Mouse (Mus musculus) heart, embryonic 11.5 days (tissue): Measurements from ENCODE around the gene Fam234a. TPM values are rescaled to one million over a fixed set of nuclear protein-coding genes. Genes with fewer than 3 reads are reported as not detected.

ENCODE experiments used
- ATAC-seq: fragments of 200-750 bp; cut with Nextera tagmentation; replicated peaks from 2 replicates; pipeline ENCODE4 v1.8.0; 2017; ENCODE audit warnings: moderate library complexity; ENCODE audit not compliant: insufficient number of reproducible peaks, low FRiP score, low TSS enrichment
- H3K27ac ChIP-seq: fragments of 300-500 bp; sonication (generic); 2 replicates; pipeline ENCODE4 v1.5.1; 2014; ENCODE audit warnings: mild to moderate bottlenecking, low read depth, low read length
- H3K27me3 ChIP-seq: fragments of 300-500 bp; sonication (generic); 2 replicates; pipeline ENCODE4 v1.6.1; 2014; ENCODE audit warnings: mild to moderate bottlenecking, low read length, mixed read lengths; ENCODE audit not compliant: control insufficient read depth, insufficient read depth
- H3K36me3 ChIP-seq: fragments of 300-500 bp; sonication (generic); 2 replicates; pipeline ENCODE4 v1.6.1; 2014; ENCODE audit warnings: mild to moderate bottlenecking, low read length, moderate library complexity, mixed read lengths; ENCODE audit not compliant: control insufficient read depth, insufficient read depth
- H3K4me1 ChIP-seq: fragments of 300-500 bp; sonication (generic); 2 replicates; pipeline ENCODE4 v1.6.1; 2014; ENCODE audit warnings: low read length; ENCODE audit not compliant: control insufficient read depth, insufficient read depth
- H3K4me2 ChIP-seq: fragments of 300-500 bp; sonication (generic); 2 replicates; pipeline ENCODE4 v1.6.1; 2014; ENCODE audit warnings: mild to moderate bottlenecking, moderate library complexity
- H3K4me3 ChIP-seq: fragments of 300-500 bp; sonication (generic); 2 replicates; pipeline ENCODE4 v1.5.1; 2014; ENCODE audit warnings: low read depth, low read length
- H3K9ac ChIP-seq: fragments of 300-500 bp; sonication (generic); 2 replicates; pipeline ENCODE4 v1.6.1; 2014; ENCODE audit warnings: mild to moderate bottlenecking, low read depth, low read length, moderate library complexity
- H3K9me3 ChIP-seq: fragments of 300-500 bp; sonication (generic); replicated peaks from 2 replicates; pipeline ENCODE4 v1.6.1; 2016; ENCODE audit warnings: low read length; ENCODE audit not compliant: control insufficient read depth
- WGBS: fragments of 180-500 bp; shearing (Covaris S2); extraction: QIAGEN DNeasy Blood & Tissue Kit; methylation state at CpG from one replicate; pipeline ENCODE4 v1.1.7; 2014; ENCODE audit not compliant: insufficient replicate concordance; 5-methylcytosine and 5-hydroxymethylcytosine counted together
- polyA plus RNA-seq: library from polyadenylated mRNA; unstranded; fragments of >200 nt; fragmentation: Nextera tagmentation; extraction: Ambion mirVana; gene quantifications from 2 replicates; pipeline ENCODE4 v1.2.1, GENCODE M21; 2014

Gene Fam234a
- polyA plus RNA-seq, 1 experiment from 2014 or later = 34.4 TPM

DNA sequence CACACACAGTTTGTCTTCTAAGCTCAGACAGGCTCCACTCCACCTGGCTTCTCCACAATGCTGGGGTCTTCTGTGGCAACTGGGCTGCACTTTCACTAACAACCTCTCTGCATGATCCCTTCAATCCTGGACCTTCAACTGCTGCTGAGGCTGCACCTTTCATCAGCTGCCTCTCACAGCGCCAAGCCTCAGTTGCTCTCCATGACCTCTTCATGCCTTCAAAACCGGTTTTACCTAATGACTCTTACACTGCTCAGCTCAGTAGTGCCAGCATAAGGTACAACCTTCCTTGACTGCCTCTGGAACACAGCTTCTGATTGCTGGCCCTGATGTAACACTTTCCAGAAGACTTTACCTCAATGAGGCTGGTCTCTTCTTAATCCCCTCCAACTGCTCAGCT is 22.5 kb downstream of the Fam234a start:
- no peak overlapping the region for H3K27ac ChIP-seq
- 63% methylated on average over 2 of the region's 2 CpGs for WGBS
- 0 out of 2 replicates have a peak overlapping the region, but pooled peaks have one; percentile 7 for H3K9ac ChIP-seq
- ATAC-seq = no peak
- no peaks in the 10 kb centered on the region for H3K4me1 ChIP-seq
- no peak overlapping the region for H3K4me2 ChIP-seq
- H3K9me3 ChIP-seq = no peaks in the 10 kb centered on the region
- no peaks in the 10 kb centered on the region for H3K36me3 ChIP-seq
- H3K4me3 ChIP-seq = no peak overlapping the region
- no peaks in the 10 kb centered on the region for H3K27me3 ChIP-seq

GRCm38 (mm10) chr17:26212681-26213080 is 31.4 kb downstream of the Fam234a start:
- 82% methylated on average over 11 of the region's 11 CpGs for WGBS
- no peak for ATAC-seq
- Histone ChIP-seq H3K9me3 (no peaks in the 10 kb centered on the region), H3K4me1 (no peaks in the 10 kb centered on the region), H3K36me3 (no peaks in the 10 kb centered on the region), H3K27ac (no peak overlapping the region), H3K4me2 (no peak overlapping the region), H3K9ac (no peak overlapping the region), H3K4me3 (no peak overlapping the region), H3K27me3 (no peaks in the 10 kb centered on the region)

GRCm38 (mm10) chr17:26212241-26212640 is 31.8 kb downstream of the Fam234a start:
- Histone ChIP-seq H3K4me3 (no peak overlapping the region), H3K9ac (no peak overlapping the region), H3K9me3 (no peaks in the 10 kb centered on the region), H3K36me3 (no peaks in the 10 kb centered on the region), H3K4me1 (no peaks in the 10 kb centered on the region), H3K27me3 (no peaks in the 10 kb centered on the region), H3K4me2 (no peak overlapping the region), H3K27ac (no peak overlapping the region)
- WGBS = 82% methylated on average over 7 of the region's 7 CpGs
- ATAC-seq = no peak

DNA sequence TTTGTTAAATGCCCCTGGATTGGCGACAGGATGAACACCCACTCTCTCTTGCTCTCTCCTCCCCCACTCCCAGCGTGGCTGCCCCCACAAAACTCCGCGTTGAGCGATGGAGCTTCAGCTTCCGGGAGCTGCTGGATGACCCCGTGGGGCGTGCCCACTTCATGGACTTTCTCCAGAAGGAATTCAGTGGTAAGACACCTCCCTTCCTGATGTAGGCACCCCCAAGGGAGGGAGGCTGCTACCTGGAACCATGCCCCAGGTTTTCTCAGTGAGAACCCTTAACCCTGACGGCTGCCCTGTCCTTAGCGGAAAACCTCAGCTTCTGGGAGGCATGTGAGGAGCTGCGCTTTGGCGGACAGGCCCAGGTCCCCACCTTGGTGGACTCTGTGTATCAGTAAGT is 36.4 kb downstream of the Fam234a start, which contains the start of gene Arhgdig:
Gene Arhgdig, minus strand, starts transcription at position 101 of the 400 bp plus-strand sequence.
- no peak within 1 kb of the TSS for H3K4me2 ChIP-seq
- H3K27ac ChIP-seq = no peak within 1 kb of the TSS
- no peak within 1 kb of the TSS for H3K4me3 ChIP-seq
- H3K9me3 ChIP-seq = no peaks in the 10 kb centered on the region
- WGBS = 84% methylated on average over 12 of the region's 12 CpGs
- H3K4me1 ChIP-seq = peaks cover 6% of the 10 kb centered on the region
- H3K9ac ChIP-seq = no peak within 1 kb of the TSS
- no peak for ATAC-seq
- peaks cover 24% of the 10 kb centered on the region for H3K27me3 ChIP-seq
- no peaks in the 10 kb centered on the region for H3K36me3 ChIP-seq

- peaks cover 8% of the 10 kb centered on the region for H3K4me1 ChIP-seq
- H3K27me3 ChIP-seq = peaks cover 37% of the 10 kb centered on the region
- H3K4me3 ChIP-seq = no peak overlapping the region
- H3K36me3 ChIP-seq = no peaks in the 10 kb centered on the region
- H3K9ac ChIP-seq = no peak overlapping the region
- no peak for ATAC-seq
- no peak overlapping the region for H3K4me2 ChIP-seq
- 32% methylated on average over 1 of the region's 1 CpGs for WGBS
- no peaks in the 10 kb centered on the region for H3K9me3 ChIP-seq
- no peak overlapping the region for H3K27ac ChIP-seq
Measured at GRCm38 (mm10) chr17:26206392-26206791, 37.6 kb downstream of the Fam234a start.

- Histone ChIP-seq H3K36me3 (no peaks in the 10 kb centered on the region), H3K9ac (no peak overlapping the region), H3K9me3 (no peaks in the 10 kb centered on the region), H3K4me3 (no peak overlapping the region), H3K27me3 (peaks cover 53% of the 10 kb centered on the region), H3K4me2 (peak overlapping the region; percentile 7; the same call in 1 of the 2 replicates), H3K27ac (no peak overlapping the region), H3K4me1 (peaks cover 16% of the 10 kb centered on the region)
- ATAC-seq = no peak
- WGBS = 34% methylated on average over 11 of the region's 11 CpGs
Measured at GRCm38 (mm10) chr17:26204766-26205165, 39.3 kb downstream of the Fam234a start.

GRCm38 (mm10) chr17:26203321-26203811 is 40.7 kb downstream of the Fam234a start:
- H3K9me3 ChIP-seq = no peaks in the 10 kb centered on the region
- ATAC-seq = no peak
- peak overlapping the region; percentile 52; the same call in 1 of the 2 replicates for H3K9ac ChIP-seq
- no peak overlapping the region for H3K27ac ChIP-seq
- WGBS = 2% methylated on average over 30 of the region's 30 CpGs
- H3K4me2 ChIP-seq = peak overlapping the region; percentile 95
- H3K27me3 ChIP-seq = peaks cover 62% of the 10 kb centered on the region
- no peaks in the 10 kb centered on the region for H3K36me3 ChIP-seq
- peaks cover 16% of the 10 kb centered on the region for H3K4me1 ChIP-seq
- peak overlapping the region; percentile 55 for H3K4me3 ChIP-seq

- H3K9ac ChIP-seq = peak within 1 kb of the TSS; percentile 52; the same call in 1 of the 2 replicates
- H3K27ac ChIP-seq = no peak within 1 kb of the TSS
- H3K27me3 ChIP-seq = peaks cover 62% of the 10 kb centered on the region
- peak within 1 kb of the TSS; percentile 55 for H3K4me3 ChIP-seq
- H3K36me3 ChIP-seq = no peaks in the 10 kb centered on the region
- H3K4me2 ChIP-seq = peak within 1 kb of the TSS; percentile 95
- ATAC-seq = no peak
- no peaks in the 10 kb centered on the region for H3K9me3 ChIP-seq
- WGBS = 2% methylated on average over 22 of the region's 22 CpGs
- H3K4me1 ChIP-seq = peaks cover 16% of the 10 kb centered on the region
Measured at GRCm38 (mm10) chr17:26202737-26203136, 41.3 kb downstream of the Fam234a start, which contains the start of gene Rgs11. Gene Rgs11, plus strand, starts transcription at chr17:26202951.

GRCm38 (mm10) chr17:26201998-26202397 is 42.0 kb downstream of the Fam234a start:
- Histone ChIP-seq H3K4me1 (peaks cover 16% of the 10 kb centered on the region), H3K27me3 (peaks cover 62% of the 10 kb centered on the region), H3K9ac (no peak overlapping the region), H3K27ac (no peak overlapping the region), H3K4me3 (no peak overlapping the region), H3K36me3 (peaks cover under 1% of the 10 kb centered on the region; the same call in 1 of the 2 replicates), H3K9me3 (no peaks in the 10 kb centered on the region), H3K4me2 (no peak overlapping the region)
- ATAC-seq = no peak
